Mouse (Mus musculus): ENCODE data around the gene Olfr1305.

DNA sequence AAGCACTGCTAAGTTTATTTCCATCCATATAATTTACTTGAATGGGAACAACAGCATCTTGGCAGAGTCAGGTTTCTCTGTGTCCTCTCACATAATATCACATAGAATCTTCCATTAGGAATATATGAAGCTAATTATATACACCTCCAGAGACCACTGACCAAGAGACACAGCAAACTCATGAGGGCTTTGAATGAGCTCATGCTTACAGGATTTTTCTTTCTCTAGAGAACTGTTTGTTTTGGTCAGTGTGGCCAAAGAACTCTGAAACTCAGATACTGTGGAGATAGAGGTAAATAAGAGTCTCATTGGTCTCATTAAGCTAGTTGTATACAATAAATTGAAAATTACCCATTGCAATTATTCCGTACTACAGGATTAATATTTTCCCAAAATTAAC is 39.2 kb upstream of the Olfr1305 start, which contains the start of gene Olfr1306:
- TF ChIP-seq CTCF (IDR thresholded peaks at IDR 0.05; ENCODE audit: low read depth) (no peak), EP300 (IDR thresholded peaks at IDR 0.05; ENCODE audit: low read depth) (no peak)
